In genomic region chr8:122526526-122527170, GRCm38 (mm10) we compare ENCODE assay signal across 9 mouse cellular contexts. TPM values are rescaled to one million over a fixed set of nuclear protein-coding genes. Genes with fewer than 3 reads are reported as not detected.
A peak's percentile ranks its signal among the peaks of the same experiment; 100 is the strongest.
DNase-seq lines count a peak whose midpoint lies in the region; ATAC-seq and TF ChIP-seq lines count a peak whose summit lies in the region.
"Had no signal": no experiment of that assay in that cellular context is flagged by ENCODE, and none has a peak within 500 bp of the region (broad histone marks: within the 10 kb centered on the region; RNA-seq: fewer than 3 reads in every experiment).

No protein-coding gene starts in this region.

- intact Hi-C loops in heart, postnatal 14 days (cut with DNase I): no loop called here

- H3K9me3 ChIP-seq in heart, embryonic 16.5 days (replicated peaks; ENCODE audit: control insufficient read depth, low read length): no peaks in the 10 kb centered on the region
- no peaks in the 10 kb centered on the region for H3K9me3 ChIP-seq in limb, embryonic 10.5 days (replicated peaks)

- TF ChIP-seq CTCF in small intestine, adult 2 months (IDR thresholded peaks at IDR 0.05; ENCODE audit: extremely low read depth, insufficient read length, insufficient replicate concordance, low read depth, low read length): no peak

- peak; percentile 48 to 60 for DNase-seq in heart, adult 18-20 months
- no peak for DNase-seq in heart, postnatal 14 days
- DNase-seq in limb, embryonic 10.5 days (ENCODE audit: low spot score): no peak
- no peak for DNase-seq in right cerebral cortex, postnatal 10 days (ENCODE audit: low spot score in 2 of 2)
- no peak for DNase-seq in ovary, postnatal 14 days (ENCODE audit: low spot score)
- DNase-seq in natural killer cell, adult 2 months (ENCODE audit: low spot score in 2 of 2): no peak
- DNase-seq: layer of hippocampus, postnatal 36 days had no signal

- H3K36me3 ChIP-seq in heart, embryonic 16.5 days (ENCODE audit: control insufficient read depth, insufficient read depth): no peaks in the 10 kb centered on the region
- H3K36me3 ChIP-seq in limb, embryonic 10.5 days: peaks cover 7% of the 10 kb centered on the region; the same call in 1 of the 2 replicates
- no peaks in the 10 kb centered on the region for H3K36me3 ChIP-seq in small intestine, adult 2 months (ENCODE audit: control insufficient read depth, insufficient read depth, low read length)

- no peak for TF ChIP-seq POLR2A in small intestine, adult 2 months (IDR thresholded peaks at IDR 0.05; ENCODE audit: low read depth, low read length)

- H3K4me2 ChIP-seq in heart, embryonic 16.5 days (ENCODE audit: low read depth, low read length): peak overlapping the region; percentile 20

- H3K27me3 ChIP-seq in heart, embryonic 16.5 days (ENCODE audit: control insufficient read depth, insufficient read depth, low read length): no peaks in the 10 kb centered on the region
- H3K27me3 ChIP-seq in limb, embryonic 10.5 days (ENCODE audit: low read depth, poor library complexity, severe bottlenecking): no peaks in the 10 kb centered on the region
- no peaks in the 10 kb centered on the region for H3K27me3 ChIP-seq in small intestine, adult 2 months (ENCODE audit: control insufficient read depth, insufficient read depth, low read length)

- peak overlapping the region; percentile 4 for H3K9ac ChIP-seq in heart, embryonic 16.5 days (ENCODE audit: low read length)

- H3K27ac ChIP-seq in heart, embryonic 16.5 days (ENCODE audit: low read length): peak overlapping the region; percentile 83
- H3K27ac ChIP-seq in limb, embryonic 10.5 days: peak overlapping the region; percentile 59
- H3K27ac ChIP-seq in small intestine, adult 2 months (ENCODE audit: insufficient read depth, low read depth, low read length): peak overlapping the region; percentile 28; the same call in 1 of the 2 replicates

- WGBS in heart, embryonic 16.5 days: 19% methylated on average over 7 of the region's 7 CpGs
- WGBS in limb, embryonic 10.5 days: 65% methylated on average over 7 of the region's 7 CpGs
- 72% methylated on average over 7 of the region's 7 CpGs for WGBS in small intestine, adult 2 months

- ATAC-seq in heart, embryonic 16.5 days (replicated peaks; ENCODE audit: extremely low read depth, insufficient read depth, low FRiP score): 0 out of 2 replicates have a peak, but pooled peaks have one; percentile 7

- no peak overlapping the region for H3K4me3 ChIP-seq in heart, embryonic 16.5 days (ENCODE audit: low read length)
- H3K4me3 ChIP-seq in limb, embryonic 10.5 days: 0 out of 2 replicates have a peak overlapping the region, but pooled peaks have one; percentile 4
- H3K4me3 ChIP-seq in small intestine, adult 2 months (ENCODE audit: low read depth, low read length): no peak overlapping the region

- peaks cover 57% of the 10 kb centered on the region for H3K4me1 ChIP-seq in heart, embryonic 16.5 days (ENCODE audit: control insufficient read depth, insufficient read depth, low read length)
- peaks cover 58% of the 10 kb centered on the region for H3K4me1 ChIP-seq in limb, embryonic 10.5 days
- H3K4me1 ChIP-seq in small intestine, adult 2 months (ENCODE audit: control insufficient read depth, insufficient read depth, insufficient read length, low read length): peaks cover 17% of the 10 kb centered on the region

RNA-seq across cellular contexts. Expression of gene Piezo1, which starts 24.5 kb away (rescaled TPM):
- 10 to 100 TPM; 11.4 to 13.3 TPM for total RNA-seq in heart, adult 18-20 months (2021)
- 10 to 100 TPM; 27.2 to 30.2 TPM for total RNA-seq in heart, postnatal 14 days (2021)
- polyA plus RNA-seq in heart, embryonic 16.5 days (2015; fragmentation: Nextera tagmentation; extraction: Ambion mirVana): 13.5 and 15.3 TPM in 2 replicates
- polyA plus RNA-seq in limb, embryonic 10.5 days (2016; fragmentation: Nextera tagmentation; extraction: Ambion mirVana): 10.7 and 11.8 TPM in 2 replicates
- polyA plus RNA-seq in small intestine, adult 2 months (2012; rRNA removed): 29.5 and 36.4 TPM in 2 replicates

RNA-seq across cellular contexts. Expression of gene Cdt1, which starts 41.2 kb away (rescaled TPM):
- 1 to 10 TPM; 2.5 to 2.8 TPM for total RNA-seq in heart, adult 18-20 months (2021)
- 1 to 10 TPM; 3.6 to 4.6 TPM for total RNA-seq in heart, postnatal 14 days (2021)
- 27.9 and 29.0 TPM in 2 replicates for polyA plus RNA-seq in heart, embryonic 16.5 days (2015; fragmentation: Nextera tagmentation; extraction: Ambion mirVana)
- 68.9 and 75.6 TPM in 2 replicates for polyA plus RNA-seq in limb, embryonic 10.5 days (2016; fragmentation: Nextera tagmentation; extraction: Ambion mirVana)
- 26.8 and 64.8 TPM in 2 replicates for polyA plus RNA-seq in small intestine, adult 2 months (2012; rRNA removed)

RNA-seq across cellular contexts. Expression of gene Aprt, which starts 50.1 kb away (rescaled TPM):
- total RNA-seq in heart, adult 18-20 months (2021): 10 to 100 TPM; 40.8 to 42.7 TPM
- total RNA-seq in heart, postnatal 14 days (2021): 10 to 100 TPM; 32.7 to 34.5 TPM
- polyA plus RNA-seq in heart, embryonic 16.5 days (2015; fragmentation: Nextera tagmentation; extraction: Ambion mirVana): 159 and 204 TPM in 2 replicates
- polyA plus RNA-seq in limb, embryonic 10.5 days (2016; fragmentation: Nextera tagmentation; extraction: Ambion mirVana): 285 and 308 TPM in 2 replicates
- polyA plus RNA-seq in small intestine, adult 2 months (2012; rRNA removed): 327 and 537 TPM in 2 replicates

RNA-seq across cellular contexts. Expression of gene Ctu2, which starts 50.7 kb away (rescaled TPM):
- total RNA-seq in heart, adult 18-20 months (2021): 1 to 10 TPM; 5.8 to 8.0 TPM
- 10 to 100 TPM; 10.8 TPM for total RNA-seq in heart, postnatal 14 days (2021)
- polyA plus RNA-seq in heart, embryonic 16.5 days (2015; fragmentation: Nextera tagmentation; extraction: Ambion mirVana): 25.2 and 27.8 TPM in 2 replicates
- 80.3 and 81.8 TPM in 2 replicates for polyA plus RNA-seq in limb, embryonic 10.5 days (2016; fragmentation: Nextera tagmentation; extraction: Ambion mirVana)
- polyA plus RNA-seq in small intestine, adult 2 months (2012; rRNA removed): 20.9 and 31.8 TPM in 2 replicates

RNA-seq across cellular contexts. Expression of gene Rnf166, which starts 50.8 kb away (rescaled TPM):
- 10 to 100 TPM; 42.1 to 51.7 TPM for total RNA-seq in heart, adult 18-20 months (2021)
- total RNA-seq in heart, postnatal 14 days (2021): 10 to 100 TPM; 28.7 to 28.9 TPM
- 42.1 and 48.6 TPM in 2 replicates for polyA plus RNA-seq in heart, embryonic 16.5 days (2015; fragmentation: Nextera tagmentation; extraction: Ambion mirVana)
- polyA plus RNA-seq in limb, embryonic 10.5 days (2016; fragmentation: Nextera tagmentation; extraction: Ambion mirVana): 33.1 and 41.4 TPM in 2 replicates
- polyA plus RNA-seq in small intestine, adult 2 months (2012; rRNA removed): 35.7 and 44.9 TPM in 2 replicates

Comparison
In these comparisons a context has a peak if more than half of its experiments do, and no peak if none do; other contexts are left out.
1. DNase-seq: peak in heart, adult 18-20 months (2 of 2); none in heart, postnatal 14 days (0 of 2), limb, embryonic 10.5 days (single experiment), right cerebral cortex, postnatal 10 days (0 of 2), ovary, postnatal 14 days (single experiment) and natural killer cell, adult 2 months (0 of 2).
2. H3K27ac ChIP-seq: peak in every context shown above with its lines; median percentile 83 in heart, embryonic 16.5 days; 59 in limb, embryonic 10.5 days; 28 in small intestine, adult 2 months.